Mouse (Mus musculus) limb, embryonic 14.5 days (tissue): ENCODE data around the gene Dab1. TPM values are rescaled to one million over a fixed set of nuclear protein-coding genes. Genes with fewer than 3 reads are reported as not detected.

Experiments used
- ATAC-seq: fragments of 200-750 bp; cut with Nextera tagmentation; 2 replicates; pipeline ENCODE4 v1.8.0; 2017; ENCODE audit warnings: low read depth, moderate number of reproducible peaks, moderate TSS enrichment; ENCODE audit not compliant: low FRiP score
- DNase-seq: peaks from one replicate; pipeline ENCODE4 v3.0.0-alpha.2; 2015; ENCODE audit warnings: low spot score
- H3K27ac ChIP-seq: fragments of 300-500 bp; sonication (generic); replicated peaks from 2 replicates; pipeline ENCODE4 v1.5.1; 2014; ENCODE audit warnings: low read depth, mild to moderate bottlenecking, low read length, moderate library complexity, mixed read lengths
- H3K27me3 ChIP-seq: fragments of 300-500 bp; sonication (generic); 2 replicates; pipeline ENCODE4 v1.6.1; 2014; ENCODE audit warnings: low read length, mixed read lengths; ENCODE audit not compliant: control insufficient read depth, insufficient read depth
- H3K36me3 ChIP-seq: fragments of 300-500 bp; sonication (generic); 2 replicates; pipeline ENCODE4 v1.6.1; 2014; ENCODE audit warnings: mild to moderate bottlenecking, low read length, moderate library complexity, mixed read lengths; ENCODE audit not compliant: control insufficient read depth, insufficient read depth
- H3K4me1 ChIP-seq: fragments of 300-500 bp; sonication (generic); 2 replicates; pipeline ENCODE4 v1.6.1; 2014; ENCODE audit warnings: antibody characterized with exemption, low read length, mixed read lengths; ENCODE audit not compliant: control insufficient read depth, insufficient read depth
- H3K4me2 ChIP-seq: fragments of 300-500 bp; sonication (generic); replicated peaks from 2 replicates; pipeline ENCODE4 v1.6.1; 2014; ENCODE audit warnings: low read depth, mild to moderate bottlenecking, low read length, moderate library complexity; ENCODE audit not compliant: severe bottlenecking
- H3K4me3 ChIP-seq: fragments of 300-500 bp; sonication (generic); replicated peaks from 2 replicates; pipeline ENCODE4 v1.5.1; 2014; ENCODE audit warnings: low read length
- H3K9ac ChIP-seq: fragments of 300-500 bp; sonication (generic); 2 replicates; pipeline ENCODE4 v1.6.1; 2014; ENCODE audit warnings: mild to moderate bottlenecking, low read depth, low read length, moderate library complexity; ENCODE audit not compliant: severe bottlenecking
- H3K9me3 ChIP-seq: fragments of 300-500 bp; sonication (generic); 2 replicates; pipeline ENCODE4 v1.6.1; 2016; ENCODE audit warnings: low read length; ENCODE audit not compliant: control insufficient read depth
- POLR2A ChIP-seq: fragments of 200-500 bp; IDR thresholded peaks from 2 replicates; pipeline ENCODE4 v1.8.0; 2012; ENCODE audit warnings: inconsistent platforms, mild to moderate bottlenecking, moderate library complexity, borderline replicate concordance; ENCODE audit not compliant: insufficient read depth, insufficient read length; ENCODE audit errors: extremely low read depth
- WGBS: fragments of 180-500 bp; shearing (Covaris S2); extraction: QIAGEN DNeasy Blood & Tissue Kit; methylation state at CpG from one replicate; pipeline ENCODE4 v1.1.7; 2014; 5-methylcytosine and 5-hydroxymethylcytosine counted together
- polyA plus RNA-seq, 2 experiments: library from polyadenylated mRNA; depleted of rRNA in 1 of 2; stranded (reverse) in 1 of 2; unstranded in 1 of 2; fragments of >200 nt; fragmentation: Nextera tagmentation in 1 of 2; extraction: Ambion mirVana in 1 of 2; gene quantifications; 2 replicates each; pipeline versions ENCODE4 v1.2.1 to v1.2.3; 2012 to 2014

The Dab1 gene
- polyA plus RNA-seq, 2 experiments, result 5.5 to 12.1 TPM

DNA sequence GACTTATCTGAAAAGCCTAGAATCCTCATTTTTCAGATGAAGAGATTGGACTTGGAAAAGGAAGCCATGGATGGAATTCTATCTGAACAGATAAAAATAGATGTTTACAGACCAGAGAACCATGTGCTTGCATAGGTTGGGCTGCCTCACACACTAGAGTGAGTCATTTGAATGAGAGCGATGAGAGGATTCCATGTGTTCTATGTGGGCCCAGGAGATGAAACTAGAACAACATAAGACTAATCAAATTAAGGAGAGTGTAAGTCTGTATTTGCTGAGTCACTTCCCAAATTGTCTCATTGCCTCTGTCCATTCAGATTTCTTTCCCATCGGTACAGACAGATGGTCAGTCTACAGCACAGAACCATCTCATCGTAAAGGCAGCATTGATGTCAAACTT lies 270.0 kb downstream of the Dab1 start:
- no peak for TF ChIP-seq POLR2A
- H3K9me3 ChIP-seq, result no peaks in the 10 kb centered on the region
- WGBS, result 94% methylated on average over 3 of the region's 3 CpGs
- DNase-seq (no peak), ATAC-seq (no peak)
- no peaks in the 10 kb centered on the region for H3K27me3 ChIP-seq
- H3K4me1 ChIP-seq, result no peaks in the 10 kb centered on the region
- no peak overlapping the region for H3K9ac ChIP-seq
- H3K4me3 ChIP-seq, result no peak overlapping the region
- H3K4me2 ChIP-seq, result no peak overlapping the region
- no peaks in the 10 kb centered on the region for H3K36me3 ChIP-seq
- H3K27ac ChIP-seq, result no peak overlapping the region

- ATAC-seq (no peak), DNase-seq (no peak)
- H3K27me3 ChIP-seq, result no peaks in the 10 kb centered on the region
- H3K36me3 ChIP-seq, result no peaks in the 10 kb centered on the region
- no peaks in the 10 kb centered on the region for H3K9me3 ChIP-seq
- H3K4me3 ChIP-seq, result no peak overlapping the region
- 84% methylated on average over 4 of the region's 4 CpGs for WGBS
- TF ChIP-seq POLR2A, result no peak
- H3K27ac ChIP-seq, result no peak overlapping the region
- H3K4me2 ChIP-seq, result no peak overlapping the region
- H3K4me1 ChIP-seq, result no peaks in the 10 kb centered on the region
- H3K9ac ChIP-seq, result no peak overlapping the region
Measured at GRCm38 (mm10) chr4:103896806-103897205, 277.6 kb downstream of the Dab1 start.

DNA sequence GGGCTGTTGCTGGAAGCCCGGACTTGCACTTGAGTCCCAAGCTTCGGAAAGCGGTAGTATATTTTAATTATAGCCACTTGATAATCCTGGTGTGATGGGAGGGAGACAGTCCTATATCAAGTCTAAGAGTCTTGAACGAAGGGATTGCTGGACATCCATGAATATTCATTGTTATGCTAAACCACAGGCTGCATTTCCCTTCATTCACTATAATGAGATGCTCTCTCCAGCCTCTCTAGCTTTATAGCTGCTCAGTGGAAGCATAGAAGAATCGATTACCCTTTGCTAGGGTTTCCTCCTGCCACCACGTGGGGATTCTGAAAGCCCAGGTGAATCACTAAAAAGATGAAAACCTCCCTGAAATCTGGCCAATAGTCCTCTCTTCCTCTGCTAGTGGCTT lies 278.5 kb downstream of the Dab1 start:
- Histone ChIP-seq H3K36me3 (no peaks in the 10 kb centered on the region), H3K9ac (no peak overlapping the region), H3K27ac (no peak overlapping the region), H3K4me3 (no peak overlapping the region), H3K27me3 (no peaks in the 10 kb centered on the region), H3K4me2 (no peak overlapping the region), H3K4me1 (no peaks in the 10 kb centered on the region), H3K9me3 (no peaks in the 10 kb centered on the region)
- DNase-seq, result no peak
- TF ChIP-seq POLR2A, result no peak
- no peak for ATAC-seq
- WGBS, result 76% methylated on average over 6 of the region's 6 CpGs

DNA sequence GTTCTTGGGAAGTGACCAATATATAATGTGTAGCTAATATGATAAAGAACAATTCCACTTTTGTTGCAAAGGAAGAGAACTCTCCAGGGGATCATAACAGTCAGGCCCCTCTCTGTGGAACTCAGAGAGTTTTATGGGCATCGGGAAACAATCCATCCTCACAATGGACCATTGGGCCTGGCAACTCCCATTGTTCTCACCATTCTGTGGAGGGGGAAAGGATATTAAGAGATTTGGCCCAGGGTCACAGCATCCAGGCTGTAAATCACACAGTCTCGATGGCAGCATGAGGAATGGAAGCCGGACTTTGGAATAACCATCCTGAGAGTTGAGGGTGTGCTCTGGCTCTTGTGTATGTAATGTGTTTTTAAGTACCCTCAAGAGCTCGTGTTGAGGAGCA lies 292.3 kb downstream of the Dab1 start:
- H3K9me3 ChIP-seq, result no peaks in the 10 kb centered on the region
- 60% methylated on average over 4 of the region's 4 CpGs for WGBS
- TF ChIP-seq POLR2A, result no peak

DNA sequence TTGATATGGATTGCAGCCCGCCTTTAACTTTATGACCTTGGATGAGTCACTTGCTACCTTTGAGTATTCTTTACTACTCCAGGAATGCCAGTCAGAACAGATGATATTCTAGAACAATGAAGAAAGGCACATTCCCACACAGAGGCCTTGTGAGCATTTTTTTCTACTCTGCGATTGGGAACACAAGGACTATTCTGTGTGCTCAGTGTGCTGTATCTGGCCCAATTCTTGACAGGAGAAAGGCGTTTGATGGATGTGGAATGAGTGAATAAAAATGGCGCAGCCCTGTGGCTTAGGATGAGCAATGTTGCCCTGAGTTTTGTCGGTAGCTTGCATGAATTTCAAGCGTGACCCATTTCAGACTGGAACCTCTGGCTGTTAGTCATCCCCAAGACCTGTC lies 292.9 kb downstream of the Dab1 start:
- Histone ChIP-seq H3K36me3 (no peaks in the 10 kb centered on the region), H3K27me3 (no peaks in the 10 kb centered on the region), H3K4me1 (no peaks in the 10 kb centered on the region), H3K9ac (no peak overlapping the region), H3K27ac (no peak overlapping the region), H3K4me2 (no peak overlapping the region), H3K9me3 (no peaks in the 10 kb centered on the region), H3K4me3 (no peak overlapping the region)
- no peak for ATAC-seq
- WGBS, result 86% methylated on average over 6 of the region's 6 CpGs
- DNase-seq, result no peak
- no peak for TF ChIP-seq POLR2A

More for the DNA sequence above, 292.3 kb downstream of the Dab1 start:
- Histone ChIP-seq H3K36me3 (no peaks in the 10 kb centered on the region), H3K27me3 (no peaks in the 10 kb centered on the region), H3K4me2 (no peak overlapping the region), H3K27ac (no peak overlapping the region), H3K9ac (no peak overlapping the region), H3K4me3 (no peak overlapping the region), H3K4me1 (no peaks in the 10 kb centered on the region)
- no peak for ATAC-seq
- DNase-seq, result no peak

DNA sequence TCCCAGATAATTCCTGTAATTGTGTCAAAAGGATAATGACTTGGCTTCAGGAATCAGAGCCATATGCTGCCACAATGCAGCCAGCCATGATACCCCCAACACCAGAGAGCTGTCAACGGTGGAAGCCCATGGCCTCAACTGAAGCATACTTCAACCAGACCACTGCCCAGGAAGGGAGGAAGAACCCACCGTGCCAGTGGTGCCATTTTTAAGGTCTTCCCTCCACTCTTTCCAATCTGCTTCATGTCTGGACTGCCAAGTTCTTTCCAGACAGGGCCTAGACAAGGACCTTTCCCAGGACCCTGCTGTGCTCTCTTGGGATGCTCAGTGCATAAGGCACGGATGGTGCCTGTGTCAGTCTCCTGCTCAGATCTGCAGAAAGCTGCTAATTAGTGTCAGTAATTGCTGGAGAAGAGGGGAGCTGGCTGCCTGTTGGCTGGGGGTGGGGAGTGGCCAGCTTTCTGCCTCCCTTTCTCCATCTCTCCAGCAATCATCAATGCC lies 303.3 kb downstream of the Dab1 start:
- DNase-seq, result no peak
- Histone ChIP-seq H3K4me3 (no peak overlapping the region), H3K4me2 (no peak overlapping the region), H3K9ac (no peak overlapping the region), H3K27me3 (no peaks in the 10 kb centered on the region), H3K4me1 (no peaks in the 10 kb centered on the region), H3K36me3 (no peaks in the 10 kb centered on the region), H3K27ac (no peak overlapping the region), H3K9me3 (no peaks in the 10 kb centered on the region)
- WGBS, result 57% methylated on average over 3 of the region's 3 CpGs
- no peak for TF ChIP-seq POLR2A
- ATAC-seq, result no peak
